Mouse (Mus musculus) monocyte, adult 59 days (primary cell): ENCODE measurements around the gene Pet2. TPM values are rescaled to one million over a fixed set of nuclear protein-coding genes. Genes with fewer than 3 reads are reported as not detected.

Experiments used
- total RNA-seq, 2 experiments: library from RNA; stranded (reverse); gene quantifications; one replicate each; pipeline ENCODE4 v1.2.4; 2023

Gene Pet2
- not detected for total RNA-seq

GRCm38 (mm10) chrX:89409589-89409988 is at the start of gene Pet2:
Gene Pet2, minus strand, starts transcription at chrX:89409689.

